Mouse (Mus musculus) lung, embryonic 14.5 days (tissue): ENCODE data around the gene Zfp512. TPM values are rescaled to one million over a fixed set of nuclear protein-coding genes. Genes with fewer than 3 reads are reported as not detected.
"Not testable (repeated sequence)": the region's sequence is repeated elsewhere in the genome, so short reads cannot be mapped to it uniquely, and the experiment has no call there.

Experiments
- ATAC-seq: fragments of 200-750 bp; cut with Nextera tagmentation; 2 replicates; pipeline ENCODE4 v1.8.0; 2017; ENCODE audit warnings: mild to moderate bottlenecking, moderate TSS enrichment, moderate library complexity; ENCODE audit not compliant: insufficient read depth
- DNase-seq: peaks from one replicate; pipeline ENCODE4 v3.0.0-alpha.2; 2015
- H3K27ac ChIP-seq: fragments of 300-500 bp; sonication (generic); 2 replicates; pipeline ENCODE4 v1.5.1; 2014; ENCODE audit warnings: low read depth, mild to moderate bottlenecking, moderate library complexity
- H3K27me3 ChIP-seq: fragments of 300-500 bp; sonication (generic); 2 replicates; pipeline ENCODE4 v1.6.1; 2014; ENCODE audit warnings: low read length, control low read depth; ENCODE audit not compliant: insufficient read depth
- H3K36me3 ChIP-seq: fragments of 300-500 bp; sonication (generic); 2 replicates; pipeline ENCODE4 v1.6.1; 2014; ENCODE audit warnings: control low read depth; ENCODE audit not compliant: insufficient read depth
- H3K4me1 ChIP-seq: fragments of 300-500 bp; sonication (generic); 2 replicates; pipeline ENCODE4 v1.6.1; 2014; ENCODE audit warnings: antibody characterized with exemption, control low read depth; ENCODE audit not compliant: insufficient read depth
- H3K4me2 ChIP-seq: fragments of 300-500 bp; sonication (generic); 2 replicates; pipeline ENCODE4 v1.6.1; 2014; ENCODE audit warnings: mild to moderate bottlenecking
- H3K4me3 ChIP-seq: fragments of 300-500 bp; sonication (generic); 2 replicates; pipeline ENCODE4 v1.5.1; 2014; ENCODE audit warnings: low read depth, low read length
- H3K9ac ChIP-seq: fragments of 300-500 bp; sonication (generic); 2 replicates; pipeline ENCODE4 v1.6.1; 2014
- H3K9me3 ChIP-seq: fragments of 300-500 bp; sonication (generic); 2 replicates; pipeline ENCODE4 v1.6.1; 2016; ENCODE audit warnings: low read depth, low read length, control low read depth
- CTCF ChIP-seq: IDR thresholded peaks from 2 replicates; pipeline ENCODE4 v1.5.1; 2016; ENCODE audit warnings: antibody characterized with exemption, low read depth
- WGBS: fragments of 180-500 bp; shearing (Covaris S2); extraction: QIAGEN DNeasy Blood & Tissue Kit; methylation state at CpG from one replicate; pipeline ENCODE4 v1.1.7; 2014; 5-methylcytosine and 5-hydroxymethylcytosine counted together
- polyA plus RNA-seq: library from polyadenylated mRNA; unstranded; fragments of >200 nt; fragmentation: Nextera tagmentation; extraction: Ambion mirVana; gene quantifications from 2 replicates; pipeline ENCODE4 v1.2.1, GENCODE M21; 2014

Gene Zfp512
- 50.1 and 51.8 TPM in 2 replicates for polyA plus RNA-seq

DNA sequence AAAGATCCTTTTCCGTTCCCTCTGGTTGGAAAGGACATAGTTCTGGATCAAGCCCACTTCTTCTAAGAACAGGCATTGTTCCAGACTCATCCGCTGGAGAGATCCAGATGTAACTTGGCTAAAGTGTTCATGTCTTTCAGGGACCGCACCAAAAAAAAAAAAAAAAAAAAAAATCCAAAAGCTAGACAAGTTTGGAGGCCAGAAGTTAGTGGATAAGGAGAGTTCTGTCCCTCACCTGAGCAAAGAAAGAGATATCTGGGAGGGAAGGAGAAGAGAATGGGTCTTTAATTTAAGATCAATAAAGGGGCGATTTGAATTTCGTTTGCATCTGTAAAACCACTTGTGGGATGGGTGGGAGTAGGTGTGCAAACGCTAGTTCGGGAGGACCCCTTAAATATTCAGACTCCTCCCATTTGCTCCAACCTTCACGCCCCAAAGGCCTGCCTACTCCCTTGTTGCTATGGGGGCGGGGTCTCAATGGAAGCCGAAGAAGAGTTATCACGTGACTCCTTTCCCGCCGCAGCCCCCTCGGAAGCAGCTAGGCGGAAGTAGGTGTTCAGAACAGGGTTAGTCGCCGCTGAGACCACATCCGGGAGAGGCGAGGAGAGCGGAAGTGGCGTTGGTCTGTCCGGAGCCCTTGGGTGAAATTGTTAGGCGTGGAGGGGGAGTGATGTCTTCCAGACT is at the start of gene Zfp512:
Gene Zfp512 (plus strand): TSS at position 554 of the 684 bp plus-strand sequence.
- 5% methylated on average over 23 of the region's 23 CpGs for WGBS
- H3K27ac ChIP-seq: peak within 1 kb of the TSS; percentile 42; the same call in 1 of the 2 replicates

DNA sequence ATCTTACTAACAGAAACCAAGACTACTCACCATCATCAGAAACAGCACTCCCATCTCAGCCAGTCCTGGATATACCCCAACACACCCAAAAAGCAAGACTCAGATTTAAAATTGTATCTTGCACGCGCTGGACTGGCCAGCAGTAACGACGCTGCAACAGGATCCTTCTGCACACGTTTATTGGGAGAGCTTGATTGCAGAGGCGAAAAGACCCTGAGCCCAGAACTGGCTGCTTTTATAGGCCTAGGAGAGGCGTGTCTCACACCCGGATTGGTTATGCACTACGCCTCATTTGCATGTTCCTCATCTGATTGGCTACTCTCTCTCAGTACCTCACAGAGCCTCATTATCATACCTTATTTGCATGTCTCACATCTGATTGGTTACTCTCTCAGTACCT is 17.5 kb upstream of the Zfp512 start:
- WGBS: 91% methylated on average over 9 of the region's 9 CpGs
- H3K9me3 ChIP-seq, H3K36me3 ChIP-seq, DNase-seq, H3K27ac ChIP-seq, H3K27me3 ChIP-seq, ATAC-seq, H3K4me2 ChIP-seq, H3K4me3 ChIP-seq, H3K4me1 ChIP-seq, H3K9ac ChIP-seq: not testable (repeated sequence)

More for the DNA sequence above, at the start of gene Zfp512:
- no peak for TF ChIP-seq CTCF
- peak within 1 kb of the TSS; percentile 85 for H3K4me2 ChIP-seq
- peak within 1 kb of the TSS; percentile 73 for H3K9ac ChIP-seq
- no peaks in the 10 kb centered on the region for H3K36me3 ChIP-seq
- DNase-seq (peak; percentile 98), ATAC-seq (peak; percentile 99)
- H3K27me3 ChIP-seq: no peaks in the 10 kb centered on the region
- H3K4me1 ChIP-seq: 0 out of 2 replicates have a peak, but pooled peaks cover 5% of the 10 kb centered on the region
- peak within 1 kb of the TSS; percentile 50 for H3K4me3 ChIP-seq
- no peaks in the 10 kb centered on the region for H3K9me3 ChIP-seq

DNA sequence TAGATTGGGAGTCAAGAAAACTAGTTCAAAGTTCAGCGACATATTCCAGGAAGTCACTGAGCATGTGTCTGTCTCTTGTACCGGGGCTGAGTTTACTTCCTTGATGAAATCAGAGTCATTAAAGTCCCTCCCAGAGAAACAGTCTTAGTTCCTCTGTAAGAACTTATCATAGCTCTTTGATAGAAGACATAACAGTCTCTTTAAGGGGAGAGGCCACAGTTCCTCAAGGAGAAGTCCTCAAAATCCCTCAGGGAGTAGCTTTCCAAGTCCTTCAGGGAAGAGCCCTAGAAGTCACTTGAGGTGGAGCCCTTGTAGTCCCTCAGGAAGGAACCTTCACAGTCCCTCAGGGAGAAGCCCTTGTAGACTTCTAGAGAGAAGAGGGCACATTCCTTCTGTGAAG is 895 bp upstream of the Zfp512 start:
- Histone ChIP-seq H3K4me2 (no peak overlapping the region), H3K4me1 (0 out of 2 replicates have a peak, but pooled peaks cover 5% of the 10 kb centered on the region), H3K9me3 (no peaks in the 10 kb centered on the region), H3K36me3 (no peaks in the 10 kb centered on the region), H3K4me3 (no peak overlapping the region), H3K27ac (no peak overlapping the region), H3K9ac (no peak overlapping the region), H3K27me3 (no peaks in the 10 kb centered on the region)
- TF ChIP-seq CTCF: no peak
- WGBS: 78% methylated on average over 2 of the region's 2 CpGs
- no peak for ATAC-seq
- no peak for DNase-seq

DNA sequence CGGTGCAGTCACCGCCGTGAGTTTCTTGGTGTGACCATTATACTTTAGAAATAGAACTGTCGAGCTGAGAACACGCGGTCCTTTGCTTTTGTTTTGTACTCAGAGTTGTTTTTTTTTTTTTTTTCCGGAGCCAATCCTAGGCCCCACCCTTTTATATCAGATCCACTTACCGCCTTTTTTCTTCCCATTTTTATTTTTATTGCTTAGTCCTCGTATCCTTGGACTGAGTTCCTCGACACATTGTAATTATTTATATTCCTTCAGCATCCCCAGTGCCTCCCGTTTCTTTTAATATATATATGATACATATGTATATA is 289 bp downstream of the Zfp512 start:
- WGBS: 0% methylated on average over 11 of the region's 11 CpGs
- Histone ChIP-seq H3K36me3 (no peaks in the 10 kb centered on the region), H3K9me3 (no peaks in the 10 kb centered on the region), H3K4me2 (peak overlapping the region; percentile 85), H3K4me1 (0 out of 2 replicates have a peak, but pooled peaks cover 5% of the 10 kb centered on the region), H3K4me3 (peak overlapping the region; percentile 50), H3K9ac (peak overlapping the region; percentile 73), H3K27ac (peak overlapping the region; percentile 42; the same call in 1 of the 2 replicates), H3K27me3 (no peaks in the 10 kb centered on the region)
- DNase-seq: no peak
- no peak for TF ChIP-seq CTCF
- ATAC-seq: no peak

DNA sequence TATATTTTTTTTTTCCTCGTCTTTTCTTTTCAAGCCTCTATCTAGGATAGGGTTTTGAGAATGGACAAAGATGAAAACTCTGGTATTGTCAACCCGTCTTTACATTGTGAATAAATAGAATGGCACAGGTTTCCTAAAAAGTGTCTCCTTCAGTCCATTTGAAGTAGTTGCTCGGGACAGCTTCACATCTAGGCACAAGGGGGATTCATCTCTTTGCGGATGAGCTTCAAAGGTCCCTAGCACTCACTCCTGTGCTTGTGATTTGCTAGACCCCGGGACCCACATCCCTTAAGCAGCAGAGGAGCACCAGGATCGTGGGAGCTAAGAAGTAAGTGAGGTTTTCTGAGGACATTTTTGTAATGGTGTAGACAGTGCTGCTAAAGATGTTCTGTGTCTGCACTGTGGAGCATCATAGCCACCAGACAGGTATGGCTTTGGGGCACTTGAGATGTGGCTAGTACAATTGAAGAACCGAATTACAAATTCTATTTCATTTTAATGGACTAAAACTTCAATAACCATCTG is 717 bp downstream of the Zfp512 start:
- H3K27ac ChIP-seq: no peak overlapping the region

DNA sequence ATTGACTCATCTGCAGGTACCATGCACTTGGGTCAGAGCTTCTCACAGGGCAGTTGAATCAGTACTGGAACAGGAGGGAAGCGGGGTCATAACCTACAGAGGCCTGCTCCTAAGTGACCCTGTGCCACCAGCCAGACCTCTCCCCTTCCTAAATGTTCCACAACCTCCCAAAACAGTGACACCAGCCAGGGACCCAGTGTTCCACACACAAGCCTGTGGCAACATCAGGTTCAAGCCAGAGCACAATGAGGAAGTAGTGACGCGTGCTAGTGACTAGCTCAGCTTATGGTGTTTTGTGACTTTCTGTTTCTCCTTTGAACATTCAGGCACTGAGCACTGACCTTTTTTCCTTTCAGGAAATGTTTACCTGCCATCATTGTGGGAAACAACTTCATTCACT is 15.6 kb downstream of the Zfp512 start:
- WGBS: 89% methylated on average over 3 of the region's 3 CpGs
- no peak for TF ChIP-seq CTCF

More for the DNA sequence above, 717 bp downstream of the Zfp512 start:
- TF ChIP-seq CTCF: no peak
- DNase-seq (peak; percentile 43), ATAC-seq (no peak)
- 12% methylated on average over 7 of the region's 7 CpGs for WGBS
- Histone ChIP-seq H3K4me1 (0 out of 2 replicates have a peak, but pooled peaks cover 5% of the 10 kb centered on the region), H3K4me3 (peak overlapping the region; percentile 50), H3K4me2 (peak overlapping the region; percentile 85), H3K9me3 (no peaks in the 10 kb centered on the region), H3K27me3 (no peaks in the 10 kb centered on the region), H3K36me3 (no peaks in the 10 kb centered on the region), H3K9ac (peak overlapping the region; percentile 73)

DNA sequence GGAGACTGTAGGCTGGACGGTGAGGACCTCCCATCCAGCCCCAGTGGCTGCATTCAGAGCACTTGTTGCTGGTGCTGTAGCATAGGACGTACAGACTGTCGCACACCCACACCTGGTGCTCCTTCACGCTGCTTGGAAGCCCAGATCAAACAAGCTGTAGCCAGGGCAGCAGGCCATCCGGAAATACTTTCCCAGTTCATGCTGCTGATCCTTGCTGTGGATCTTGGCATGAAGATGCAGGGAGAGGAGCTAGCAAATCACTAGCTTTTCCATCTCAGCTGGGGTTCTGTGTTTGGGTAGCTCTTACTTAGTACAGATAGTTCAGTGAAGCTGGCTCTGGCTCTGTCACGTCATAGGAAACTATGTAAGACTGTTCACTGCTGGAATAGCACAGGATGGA is 17.5 kb downstream of the Zfp512 start:
- Histone ChIP-seq H3K4me1 (no peaks in the 10 kb centered on the region), H3K4me3 (no peak overlapping the region), H3K9ac (no peak overlapping the region), H3K36me3 (peaks cover 86% of the 10 kb centered on the region), H3K4me2 (no peak overlapping the region), H3K9me3 (no peaks in the 10 kb centered on the region), H3K27me3 (no peaks in the 10 kb centered on the region), H3K27ac (no peak overlapping the region)
- WGBS: 92% methylated on average over 6 of the region's 6 CpGs
- ATAC-seq (no peak), DNase-seq (no peak)
- no peak for TF ChIP-seq CTCF

More for the DNA sequence above, 15.6 kb downstream of the Zfp512 start:
- Histone ChIP-seq H3K36me3 (peaks cover 67% of the 10 kb centered on the region), H3K4me2 (no peak overlapping the region), H3K4me3 (no peak overlapping the region), H3K27me3 (no peaks in the 10 kb centered on the region), H3K9me3 (no peaks in the 10 kb centered on the region), H3K4me1 (no peaks in the 10 kb centered on the region), H3K9ac (no peak overlapping the region), H3K27ac (no peak overlapping the region)
- no peak for DNase-seq
- no peak for ATAC-seq
